Mouse (Mus musculus) CH12.LX (cell line): Measurements from ENCODE around the gene Unc13b. TPM values are rescaled to one million over a fixed set of nuclear protein-coding genes. Genes with fewer than 3 reads are reported as not detected.

Experiments
- DNase-seq: peaks from one replicate; pipeline ENCODE4 v3.0.0-alpha.2; 2013; ENCODE audit errors: extremely low read depth
- H3K27ac ChIP-seq: 2 replicates; pipeline ENCODE4 v1.5.1; 2012; ENCODE audit warnings: low read depth, mild to moderate bottlenecking, control low read depth, moderate library complexity; ENCODE audit not compliant: insufficient read depth
- H3K27me3 ChIP-seq: replicated peaks from 2 replicates; pipeline ENCODE3; 2012; ENCODE audit warnings: inconsistent platforms
- H3K36me3 ChIP-seq, 2 experiments: replicated peaks in 1 of 2; 2 replicates each; pipeline versions ENCODE3 to v1.6.1; 2012; ENCODE audit warnings: inconsistent platforms in 1 of 2, low read length in 1 of 2, mild to moderate bottlenecking in 1 of 2, mixed read lengths in 1 of 2, moderate library complexity in 1 of 2; ENCODE audit not compliant: control insufficient read depth in 1 of 2, insufficient read depth in 1 of 2
- H3K4me1 ChIP-seq, 2 experiments: 2 replicates each; pipeline ENCODE4 v1.6.1; 2012; ENCODE audit warnings: inconsistent platforms in 1 of 2, moderate library complexity in 1 of 2; ENCODE audit not compliant: insufficient read depth in 2 of 2, control insufficient read depth in 1 of 2
- H3K4me2 ChIP-seq: 2 replicates; pipeline ENCODE4 v1.6.1; 2012; ENCODE audit warnings: low read depth, mild to moderate bottlenecking, control low read depth; ENCODE audit not compliant: poor library complexity, insufficient read depth, severe bottlenecking
- H3K4me3 ChIP-seq, 3 experiments: fragments of 150-350 bp in 1 of 3; sonication (generic) in 1 of 3; replicated peaks in 1 of 3; 2 replicates each; pipeline versions ENCODE3 to v1.5.1; 2011 to 2012; ENCODE audit warnings: low read depth in 2 of 3, low read length in 2 of 3, mild to moderate bottlenecking in 2 of 3, moderate library complexity in 2 of 3, control low read depth in 1 of 3, improper control_type of control experiment in 1 of 3, inconsistent platforms in 1 of 3, mixed read lengths in 1 of 3; ENCODE audit not compliant: poor library complexity in 1 of 3
- H3K79me2 ChIP-seq: replicated peaks from 2 replicates; pipeline ENCODE4 v1.6.1; 2012; ENCODE audit warnings: mild to moderate bottlenecking, moderate library complexity; ENCODE audit not compliant: control insufficient read depth, poor library complexity, insufficient read depth, severe bottlenecking; ENCODE audit errors: extremely low read depth
- H3K9ac ChIP-seq: 2 replicates; pipeline ENCODE4 v1.6.1; 2012; ENCODE audit warnings: low read depth, mild to moderate bottlenecking, control low read depth, moderate library complexity; ENCODE audit not compliant: insufficient read depth
- H3K9me3 ChIP-seq: replicated peaks from 2 replicates; pipeline ENCODE3; 2012; ENCODE audit warnings: low read length, inconsistent platforms, mixed read lengths
- CHD2 ChIP-seq: IDR thresholded peaks from 2 replicates; pipeline ENCODE4 v1.6.1; 2011; ENCODE audit warnings: low read length, improper control_type of control experiment
- CTCF ChIP-seq, 2 experiments: IDR thresholded peaks in 1 of 2; conservative IDR thresholded peaks in 1 of 2; 2 replicates each; pipeline ENCODE4 v1.5.1; 2011 to 2012; ENCODE audit warnings: low read depth in 2 of 2, low read length in 2 of 2, improper control_type of control experiment in 1 of 2, inconsistent platforms in 1 of 2, mild to moderate bottlenecking in 1 of 2, moderate library complexity in 1 of 2
- E2F4 ChIP-seq: IDR thresholded peaks from 2 replicates; pipeline ENCODE4 v1.6.1; 2011; ENCODE audit warnings: low read depth, low read length, improper control_type of control experiment; ENCODE audit not compliant: insufficient replicate concordance
- ELF1 ChIP-seq: IDR thresholded peaks from 2 replicates; pipeline ENCODE4 v1.6.1; 2014; ENCODE audit warnings: low read depth, mild to moderate bottlenecking, inconsistent platforms, low read length, improper control_type of control experiment
- EP300 ChIP-seq: IDR thresholded peaks from 2 replicates; pipeline ENCODE4 v1.6.1; 2011; ENCODE audit warnings: low read length, improper control_type of control experiment
- ETS1 ChIP-seq: conservative IDR thresholded peaks from 2 replicates; pipeline ENCODE4 v1.6.1; 2012; ENCODE audit warnings: low read depth, mild to moderate bottlenecking, inconsistent platforms, low read length, improper control_type of control experiment, moderate library complexity
- GABPA ChIP-seq: IDR thresholded peaks from 2 replicates; pipeline ENCODE4 v1.6.1; 2012; ENCODE audit warnings: low read depth, low read length, improper control_type of control experiment, inconsistent platforms; ENCODE audit not compliant: insufficient replicate concordance
- HCFC1 ChIP-seq: IDR thresholded peaks from 2 replicates; pipeline ENCODE4 v1.6.1; 2012; ENCODE audit warnings: low read depth, mild to moderate bottlenecking, inconsistent platforms, low read length, improper control_type of control experiment
- IRF4 ChIP-seq: IDR thresholded peaks from 2 replicates; pipeline ENCODE4 v1.6.1; 2014; ENCODE audit warnings: low read depth, mild to moderate bottlenecking, inconsistent platforms, low read length, improper control_type of control experiment
- KAT2A ChIP-seq: IDR thresholded peaks from 2 replicates; pipeline ENCODE4 v1.6.1; 2012; ENCODE audit warnings: low read length, improper control_type of control experiment, inconsistent platforms; ENCODE audit not compliant: insufficient replicate concordance
- MAX ChIP-seq: IDR thresholded peaks from 2 replicates; pipeline ENCODE4 v1.6.1; 2011; ENCODE audit warnings: low read length, improper control_type of control experiment
- MAZ ChIP-seq: IDR thresholded peaks from 2 replicates; pipeline ENCODE4 v1.6.1; 2012; ENCODE audit warnings: low read depth, mild to moderate bottlenecking, inconsistent platforms, low read length, improper control_type of control experiment, moderate library complexity
- MXI1 ChIP-seq: IDR thresholded peaks from 2 replicates; pipeline ENCODE4 v1.6.1; 2011; ENCODE audit warnings: mild to moderate bottlenecking, low read depth, low read length, improper control_type of control experiment
- MYC ChIP-seq: IDR thresholded peaks from 2 replicates; pipeline ENCODE4 v1.6.1; 2011; ENCODE audit warnings: low read depth, mild to moderate bottlenecking, improper control_type of control experiment, low read length
- NRF1 ChIP-seq: IDR thresholded peaks from 2 replicates; pipeline ENCODE4 v1.6.1; 2014; ENCODE audit warnings: low read depth, mild to moderate bottlenecking, inconsistent platforms, low read length, improper control_type of control experiment, moderate library complexity
- POLR2A ChIP-seq: IDR thresholded peaks from 2 replicates; pipeline ENCODE4 v1.6.1; 2011; ENCODE audit warnings: low read depth, mild to moderate bottlenecking, improper control_type of control experiment, low read length
- POLR2AphosphoS2 ChIP-seq: IDR thresholded peaks from 2 replicates; pipeline ENCODE4 v1.6.1; 2011; ENCODE audit warnings: low read depth, low read length, improper control_type of control experiment
- RAD21 ChIP-seq: IDR thresholded peaks from 2 replicates; pipeline ENCODE4 v1.6.1; 2011; ENCODE audit warnings: low read depth, mild to moderate bottlenecking, low read length, improper control_type of control experiment, moderate library complexity
- RCOR1 ChIP-seq: conservative IDR thresholded peaks from 2 replicates; pipeline ENCODE4 v1.6.1; 2012; ENCODE audit warnings: low read depth, mild to moderate bottlenecking, inconsistent platforms, low read length, improper control_type of control experiment
- SIN3A ChIP-seq: IDR thresholded peaks from 2 replicates; pipeline ENCODE4 v1.6.1; 2012; ENCODE audit warnings: low read length, improper control_type of control experiment, inconsistent platforms
- TCF12 ChIP-seq: IDR thresholded peaks from 2 replicates; pipeline ENCODE4 v1.6.1; 2014; ENCODE audit warnings: low read depth, mild to moderate bottlenecking, inconsistent platforms, low read length, improper control_type of control experiment
- UBTF ChIP-seq: IDR thresholded peaks from 2 replicates; pipeline ENCODE4 v1.6.1; 2012; ENCODE audit warnings: low read depth, mild to moderate bottlenecking, inconsistent platforms, low read length, improper control_type of control experiment, moderate library complexity
- USF1 ChIP-seq: IDR thresholded peaks from 2 replicates; pipeline ENCODE4 v1.6.1; 2014; ENCODE audit warnings: low read depth, mild to moderate bottlenecking, inconsistent platforms, low read length, improper control_type of control experiment
- USF2 ChIP-seq: conservative IDR thresholded peaks from 2 replicates; pipeline ENCODE4 v1.6.1; 2011; ENCODE audit warnings: low read depth, low read length, improper control_type of control experiment
- ZMIZ1 ChIP-seq: IDR thresholded peaks from 2 replicates; pipeline ENCODE4 v1.6.1; 2012; ENCODE audit warnings: low read depth, mild to moderate bottlenecking, inconsistent platforms, low read length, improper control_type of control experiment
- ZNF384 ChIP-seq: IDR thresholded peaks from 2 replicates; pipeline ENCODE4 v1.6.1; 2012; ENCODE audit warnings: low read depth, low read length, improper control_type of control experiment, inconsistent platforms
- dilution Hi-C: fragments of 300-500 bp; cut with MboI; formaldehyde crosslinking; loops from 2 replicates; pipeline ENCODE4 v1.14.3; 2020; ENCODE audit warnings: low sequenced_read_pairs; ENCODE audit not compliant: extremely low pct_unique_long_range_greater_than_20kb, extremely low pct_ligation_motif_present
- in situ Hi-C: fragments of 300-500 bp; cut with MboI; formaldehyde crosslinking; loops from 3 replicates; pipeline ENCODE4 v1.14.3; 2019; ENCODE audit warnings: low sequenced_read_pairs, low pct_ligation_motif_present, low pct_unique_long_range_greater_than_20kb, mixed read lengths
- polyA plus RNA-seq: library from polyadenylated mRNA; unstranded; fragments of >175 nt; gene quantifications from 2 replicates; pipeline ENCODE4 v1.2.1, GENCODE M21; 2012; ENCODE audit warnings: low read depth; ENCODE audit not compliant: insufficient read length
- total RNA-seq, 2 experiments: library from RNA; depleted of rRNA; stranded (reverse); fragments of 300-350 nt in 1 of 2; fragments of >200 nt in 1 of 2; gene quantifications; 2 replicates each; pipeline ENCODE4 v1.2.3; 2012 to 2014

Unc13b gene
- total RNA-seq (2012; rRNA removed): 0.04 and 0.08 TPM in 2 replicates
- total RNA-seq (2014; rRNA removed): 0.04 and 0.23 TPM in 2 replicates
- polyA plus RNA-seq: 0.19 TPM in 2 replicates

DNA sequence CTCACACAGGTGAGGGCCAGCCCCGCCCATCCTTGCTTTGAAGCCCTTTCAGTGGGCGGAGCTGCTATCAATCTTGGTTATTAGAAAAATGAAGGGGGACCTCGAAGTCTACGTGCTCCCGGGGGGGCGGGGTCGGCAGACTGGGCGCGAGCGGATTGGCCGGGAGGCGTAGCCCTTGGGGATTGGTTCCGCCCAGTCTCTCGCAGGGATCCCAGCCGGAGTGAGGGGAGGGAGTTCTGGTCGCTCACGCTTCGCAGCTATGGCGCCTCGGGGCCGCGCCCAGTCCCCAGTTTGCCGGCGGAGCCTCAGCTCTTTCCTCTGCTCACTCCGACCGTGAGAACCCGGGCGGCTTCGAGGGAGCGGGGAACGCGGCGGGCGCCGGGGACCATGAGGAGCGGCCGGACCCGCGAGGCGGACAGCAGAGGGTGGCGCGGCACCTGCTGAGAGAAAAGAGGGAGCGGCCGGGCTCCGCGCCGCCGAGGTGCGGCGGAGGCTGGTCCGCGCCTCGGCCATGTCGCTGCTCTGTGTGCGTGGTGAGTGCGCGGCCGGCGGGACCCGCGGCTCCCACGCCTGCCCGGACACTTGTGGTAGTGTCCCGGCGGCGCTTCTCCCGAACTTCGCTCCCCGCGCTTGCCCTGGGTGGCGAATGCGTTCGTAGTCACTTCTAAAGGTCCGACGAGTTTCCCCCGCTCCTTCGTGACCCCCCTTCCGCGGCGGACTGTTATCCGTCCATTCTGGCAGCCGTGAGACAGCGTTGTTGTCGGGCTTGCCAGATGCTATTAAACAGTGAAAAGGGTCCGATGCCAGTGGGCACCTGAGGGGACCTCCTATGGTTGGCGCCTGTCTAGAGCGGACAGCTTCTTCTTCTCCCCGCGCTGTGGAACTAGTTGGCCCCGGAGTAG lies at the start of gene Unc13b:
Gene Unc13b (plus strand): TSS at position 201 of the 902 bp plus-strand sequence.
- Histone ChIP-seq H3K79me2 (no peaks in the 10 kb centered on the region), H3K27me3 (peaks cover 2% of the 10 kb centered on the region), H3K4me2 (no peak within 1 kb of the TSS), H3K4me3 (no peak within 1 kb of the TSS), H3K27ac (no peak within 1 kb of the TSS), H3K36me3 (no peaks in the 10 kb centered on the region), H3K9ac (no peak within 1 kb of the TSS), H3K9me3 (peaks cover 7% of the 10 kb centered on the region), H3K4me1 (no peaks in the 10 kb centered on the region)
- no peak for DNase-seq
- no peak for TF ChIP-seq E2F4
- no peak for TF ChIP-seq KAT2A
- no peak for TF ChIP-seq GABPA
- no peak for TF ChIP-seq ETS1
- no peak for TF ChIP-seq HCFC1
- no peak for TF ChIP-seq RAD21
- TF ChIP-seq MXI1: no peak
- TF ChIP-seq SIN3A: no peak
- TF ChIP-seq MAX: no peak
- no peak for TF ChIP-seq POLR2AphosphoS2
- TF ChIP-seq CTCF (conservative IDR thresholded peaks at IDR 0.05 in 1 of 2, IDR thresholded peaks at IDR 0.05 in 1 of 2; ENCODE audit: low read depth in 2 of 2, low read length in 2 of 2): no peak
- no peak for TF ChIP-seq IRF4
- no peak for TF ChIP-seq UBTF
- TF ChIP-seq CHD2: no peak
- no peak for TF ChIP-seq EP300
- TF ChIP-seq MAZ: no peak
- in situ Hi-C loops: no loop called here
- dilution Hi-C loops: no loop called here

DNA sequence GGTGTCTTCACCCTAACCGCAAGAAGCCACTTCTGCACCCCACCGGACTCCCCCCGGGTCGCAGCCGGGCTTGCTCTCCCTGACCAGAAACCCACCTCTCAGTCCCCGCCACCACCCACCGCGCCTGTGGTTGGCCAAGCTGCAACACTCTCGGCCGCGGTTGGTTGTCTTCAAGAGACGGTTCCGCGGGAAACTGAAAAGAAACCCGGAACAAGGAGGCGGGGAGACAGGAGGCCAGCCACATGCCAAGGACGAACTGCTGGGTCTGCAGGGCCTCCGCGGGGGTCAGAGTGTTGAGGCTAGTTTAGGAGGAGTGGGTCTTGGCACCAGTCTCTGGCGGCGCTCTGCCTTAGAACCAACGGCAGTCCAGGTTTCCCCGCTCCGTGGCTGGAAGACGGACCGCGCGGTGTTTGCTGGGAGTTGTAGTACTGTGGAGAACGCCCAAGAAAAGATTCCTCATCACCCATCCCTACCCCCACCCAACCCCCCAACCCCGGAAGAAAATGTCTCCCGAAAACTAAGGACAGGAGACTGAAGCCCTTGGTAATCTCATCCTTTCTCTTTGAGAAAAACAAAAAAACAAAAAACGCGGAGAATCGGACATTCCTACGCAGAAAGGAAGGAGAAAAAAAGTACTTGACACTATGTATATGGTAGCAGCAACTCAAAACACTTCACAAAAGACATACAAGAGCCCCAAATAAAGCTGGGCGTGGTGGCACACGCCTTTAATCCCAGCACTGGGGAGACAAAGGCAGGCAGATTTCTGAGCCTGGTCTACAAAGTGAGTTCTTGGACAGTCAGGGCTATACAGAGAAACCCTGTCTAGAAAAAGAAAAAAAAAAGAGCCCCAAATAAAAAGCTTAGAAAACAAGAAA lies 48.4 kb upstream of the Unc13b start, which contains the start of gene Fancg:
Gene Fancg (minus strand): TSS at position 346 of the 878 bp plus-strand sequence.
- no peaks in the 10 kb centered on the region for H3K9me3 ChIP-seq
- H3K79me2 ChIP-seq: no peaks in the 10 kb centered on the region
- peak within 1 kb of the TSS; percentile 75 for H3K4me2 ChIP-seq
- in situ Hi-C loops: loop anchor here (25.0 kb wide), 1 partner anchor 552 kb away; the partner anchor contains the start of genes Creb3 and Tln1
- no peak within 1 kb of the TSS for H3K27ac ChIP-seq
- H3K4me3 ChIP-seq: peak within 1 kb of the TSS; percentile 70 to 95 (median 72)
- dilution Hi-C loops: no loop called here
- H3K9ac ChIP-seq: peak within 1 kb of the TSS; percentile 64
- no peaks in the 10 kb centered on the region for H3K27me3 ChIP-seq
- peaks cover 7 to 12% of the 10 kb centered on the region in 2 experiments; a peak in 3 of 4 replicates for H3K4me1 ChIP-seq
- DNase-seq: peak; percentile 77
- peaks cover 13 to 30% of the 10 kb centered on the region in 2 experiments for H3K36me3 ChIP-seq
- TF ChIP-seq TCF12 (peak; percentile 31; the same call in 1 of the 2 replicates), MYC (peak; percentile 63; the same call in 1 of the 2 replicates), RCOR1 (no peak), ZNF384 (no peak), E2F4 (no peak), POLR2AphosphoS2 (no peak), USF2 (no peak), KAT2A (0 out of 2 replicates have a peak, but pooled peaks have one; percentile 78), MAX (peak; percentile 68), NRF1 (0 out of 2 replicates have a peak, but pooled peaks have one; percentile 12), CTCF (conservative IDR thresholded peaks at IDR 0.05 in 1 of 2, IDR thresholded peaks at IDR 0.05 in 1 of 2; ENCODE audit: low read depth in 2 of 2, low read length in 2 of 2) (no peak), IRF4 (peak; percentile 26; the same call in 1 of the 2 replicates), ELF1 (peak; percentile 92), ZMIZ1 (peak; percentile 85), USF1 (no peak), GABPA (peak; percentile 5; the same call in 1 of the 2 replicates), RAD21 (no peak), POLR2A (peak; percentile 64)
